Mouse (Mus musculus): Measurements from ENCODE around the gene Stat5a.

DNA sequence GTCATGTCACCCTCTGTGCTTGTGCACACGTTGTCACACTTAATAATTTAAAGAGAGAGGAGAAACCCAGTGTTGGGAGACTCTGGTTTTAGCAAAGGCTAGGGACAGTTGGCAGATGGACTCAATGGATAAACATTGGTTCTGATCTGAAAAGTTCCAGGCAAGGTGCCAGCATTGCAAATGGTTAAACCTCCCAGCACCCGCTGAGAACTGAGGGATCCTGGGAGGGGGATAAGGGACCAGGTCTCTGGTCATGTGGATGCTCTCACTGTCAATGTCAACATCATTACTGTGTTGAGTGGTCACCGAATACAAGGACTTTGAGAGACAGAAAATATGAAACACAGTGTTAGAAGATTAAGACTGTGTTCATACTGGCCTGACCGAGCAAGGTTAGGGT lies 42.4 kb upstream of the Stat5a start:
- TF ChIP-seq MAX (IDR thresholded peaks at IDR 0.05; ENCODE audit: low read length) = no peak
- no peak; the same call in 1 of the 2 replicates for TF ChIP-seq PAX5 (IDR thresholded peaks at IDR 0.05; ENCODE audit: low read length)
- no peak for TF ChIP-seq POLR2A (IDR thresholded peaks at IDR 0.05; ENCODE audit: low read depth, low read length)
- TF ChIP-seq KAT2A (IDR thresholded peaks at IDR 0.05; ENCODE audit: insufficient replicate concordance, low read length) = no peak
- no peak for TF ChIP-seq JUND (conservative IDR thresholded peaks at IDR 0.05; ENCODE audit: low read depth, low read length)
- no peak for TF ChIP-seq CTCF (conservative IDR thresholded peaks at IDR 0.05 in 1 of 2, IDR thresholded peaks at IDR 0.05 in 1 of 2; ENCODE audit: low read depth in 2 of 2, low read length in 2 of 2)
- no peak for TF ChIP-seq CHD1 (IDR thresholded peaks at IDR 0.05; ENCODE audit: low read depth, low read length)
- TF ChIP-seq USF1 (IDR thresholded peaks at IDR 0.05; ENCODE audit: low read depth, low read length) = no peak
- TF ChIP-seq MYC (IDR thresholded peaks at IDR 0.05; ENCODE audit: low read depth, low read length) = no peak
- no peak for TF ChIP-seq ZMIZ1 (IDR thresholded peaks at IDR 0.05; ENCODE audit: low read depth, low read length)
- TF ChIP-seq JUN (IDR thresholded peaks at IDR 0.05; ENCODE audit: insufficient read depth, low read depth, low read length) = no peak
